Mouse (Mus musculus): ENCODE data around the gene Hopx. TPM values are rescaled to one million over a fixed set of nuclear protein-coding genes. Genes with fewer than 3 reads are reported as not detected.

The Hopx gene
- polyA plus RNA-seq, 1 experiment from 2014 or later = 2.0 TPM

- no peaks in the 10 kb centered on the region for H3K36me3 ChIP-seq (ENCODE audit: control insufficient read depth, insufficient read depth, low read length)
- H3K4me2 ChIP-seq (replicated peaks; ENCODE audit: low read depth, low read length) = no peak overlapping the region
- H3K9me3 ChIP-seq (ENCODE audit: control insufficient read depth, low read length) = no peaks in the 10 kb centered on the region
- 54% methylated on average over 6 of the region's 6 CpGs for WGBS
- ATAC-seq (ENCODE audit: low FRiP score, low TSS enrichment) = peak; percentile 79
- H3K4me3 ChIP-seq (ENCODE audit: low read length) = no peak overlapping the region
- H3K9ac ChIP-seq (ENCODE audit: low read depth, low read length) = no peak overlapping the region
- H3K4me1 ChIP-seq (ENCODE audit: control insufficient read depth, insufficient read depth, low read length) = no peaks in the 10 kb centered on the region
- H3K27me3 ChIP-seq (ENCODE audit: control insufficient read depth, insufficient read depth, low read length) = no peaks in the 10 kb centered on the region
- H3K27ac ChIP-seq (ENCODE audit: low read depth, low read length) = peak overlapping the region; percentile 83; the same call in 1 of the 2 replicates
These were observed 33.2 kb upstream of the Hopx start for GRCm38 (mm10) chr5:77148021-77148621.

- Histone ChIP-seq H3K27ac (ENCODE audit: low read depth, low read length) (peak overlapping the region; percentile 24; the same call in 1 of the 2 replicates), H3K27me3 (ENCODE audit: control insufficient read depth, insufficient read depth, low read length) (no peaks in the 10 kb centered on the region), H3K4me1 (ENCODE audit: control insufficient read depth, insufficient read depth, low read length) (no peaks in the 10 kb centered on the region), H3K9ac (ENCODE audit: low read depth, low read length) (no peak overlapping the region), H3K4me2 (replicated peaks; ENCODE audit: low read depth, low read length) (no peak overlapping the region), H3K36me3 (ENCODE audit: control insufficient read depth, insufficient read depth, low read length) (no peaks in the 10 kb centered on the region), H3K9me3 (ENCODE audit: control insufficient read depth, low read length) (no peaks in the 10 kb centered on the region), H3K4me3 (ENCODE audit: low read length) (no peak overlapping the region)
- ATAC-seq (ENCODE audit: low FRiP score, low TSS enrichment) = no peak
- WGBS = 84% methylated on average over 4 of the region's 4 CpGs
These were observed 31.7 kb upstream of the Hopx start for GRCm38 (mm10) chr5:77146459-77147170.

GRCm38 (mm10) chr5:77144647-77145046, 29.7 kb upstream of the Hopx start:
- WGBS = 77% methylated on average over 5 of the region's 5 CpGs
- no peak for ATAC-seq (ENCODE audit: low FRiP score, low TSS enrichment)
- Histone ChIP-seq H3K4me2 (replicated peaks; ENCODE audit: low read depth, low read length) (no peak overlapping the region), H3K4me3 (ENCODE audit: low read length) (no peak overlapping the region), H3K27ac (ENCODE audit: low read depth, low read length) (no peak overlapping the region), H3K9ac (ENCODE audit: low read depth, low read length) (no peak overlapping the region), H3K27me3 (ENCODE audit: control insufficient read depth, insufficient read depth, low read length) (no peaks in the 10 kb centered on the region), H3K9me3 (ENCODE audit: control insufficient read depth, low read length) (no peaks in the 10 kb centered on the region), H3K36me3 (ENCODE audit: control insufficient read depth, insufficient read depth, low read length) (no peaks in the 10 kb centered on the region), H3K4me1 (ENCODE audit: control insufficient read depth, insufficient read depth, low read length) (no peaks in the 10 kb centered on the region)

GRCm38 (mm10) chr5:77143076-77143475, 28.2 kb upstream of the Hopx start:
- Histone ChIP-seq H3K4me1 (ENCODE audit: control insufficient read depth, insufficient read depth, low read length) (no peaks in the 10 kb centered on the region), H3K9me3 (ENCODE audit: control insufficient read depth, low read length) (no peaks in the 10 kb centered on the region), H3K4me3 (ENCODE audit: low read length) (no peak overlapping the region), H3K36me3 (ENCODE audit: control insufficient read depth, insufficient read depth, low read length) (no peaks in the 10 kb centered on the region), H3K27ac (ENCODE audit: low read depth, low read length) (no peak overlapping the region), H3K27me3 (ENCODE audit: control insufficient read depth, insufficient read depth, low read length) (no peaks in the 10 kb centered on the region), H3K9ac (ENCODE audit: low read depth, low read length) (no peak overlapping the region), H3K4me2 (replicated peaks; ENCODE audit: low read depth, low read length) (no peak overlapping the region)
- 67% methylated on average over 3 of the region's 3 CpGs for WGBS
- ATAC-seq (ENCODE audit: low FRiP score, low TSS enrichment) = no peak

- H3K9me3 ChIP-seq (ENCODE audit: control insufficient read depth, low read length) = no peaks in the 10 kb centered on the region
- no peak for ATAC-seq (ENCODE audit: low FRiP score, low TSS enrichment)
- H3K36me3 ChIP-seq (ENCODE audit: control insufficient read depth, insufficient read depth, low read length) = no peaks in the 10 kb centered on the region
- H3K4me1 ChIP-seq (ENCODE audit: control insufficient read depth, insufficient read depth, low read length) = no peaks in the 10 kb centered on the region
- H3K27me3 ChIP-seq (ENCODE audit: control insufficient read depth, insufficient read depth, low read length) = no peaks in the 10 kb centered on the region
- H3K4me2 ChIP-seq (replicated peaks; ENCODE audit: low read depth, low read length) = no peak overlapping the region
- no peak overlapping the region for H3K4me3 ChIP-seq (ENCODE audit: low read length)
- H3K9ac ChIP-seq (ENCODE audit: low read depth, low read length) = no peak overlapping the region
- 35% methylated on average over 7 of the region's 7 CpGs for WGBS
- H3K27ac ChIP-seq (ENCODE audit: low read depth, low read length) = peak overlapping the region; percentile 61
These were observed 26.4 kb upstream of the Hopx start for GRCm38 (mm10) chr5:77141336-77141735.

- 69% methylated on average over 6 of the region's 6 CpGs for WGBS
- H3K4me3 ChIP-seq (ENCODE audit: low read length) = no peak overlapping the region
- H3K9me3 ChIP-seq (ENCODE audit: control insufficient read depth, low read length) = no peaks in the 10 kb centered on the region
- no peaks in the 10 kb centered on the region for H3K27me3 ChIP-seq (ENCODE audit: control insufficient read depth, insufficient read depth, low read length)
- peak overlapping the region; percentile 61 for H3K27ac ChIP-seq (ENCODE audit: low read depth, low read length)
- H3K4me2 ChIP-seq (replicated peaks; ENCODE audit: low read depth, low read length) = no peak overlapping the region
- no peaks in the 10 kb centered on the region for H3K36me3 ChIP-seq (ENCODE audit: control insufficient read depth, insufficient read depth, low read length)
- no peaks in the 10 kb centered on the region for H3K4me1 ChIP-seq (ENCODE audit: control insufficient read depth, insufficient read depth, low read length)
- ATAC-seq (ENCODE audit: low FRiP score, low TSS enrichment) = no peak
- H3K9ac ChIP-seq (ENCODE audit: low read depth, low read length) = no peak overlapping the region
These were observed 25.9 kb upstream of the Hopx start for GRCm38 (mm10) chr5:77140861-77141260.

- no peaks in the 10 kb centered on the region for H3K27me3 ChIP-seq (ENCODE audit: control insufficient read depth, insufficient read depth, low read length)
- peak; percentile 74; the same call in 1 of the 2 replicates for ATAC-seq (ENCODE audit: low FRiP score, low TSS enrichment)
- no peaks in the 10 kb centered on the region for H3K36me3 ChIP-seq (ENCODE audit: control insufficient read depth, insufficient read depth, low read length)
- H3K9me3 ChIP-seq (ENCODE audit: control insufficient read depth, low read length) = no peaks in the 10 kb centered on the region
- no peaks in the 10 kb centered on the region for H3K4me1 ChIP-seq (ENCODE audit: control insufficient read depth, insufficient read depth, low read length)
- H3K4me2 ChIP-seq (replicated peaks; ENCODE audit: low read depth, low read length) = peak overlapping the region; percentile 25; the same call in 1 of the 2 replicates
- H3K4me3 ChIP-seq (ENCODE audit: low read length) = no peak overlapping the region
- no peak overlapping the region for H3K9ac ChIP-seq (ENCODE audit: low read depth, low read length)
- WGBS = 35% methylated on average over 6 of the region's 6 CpGs
- peak overlapping the region; percentile 61; the same call in 1 of the 2 replicates for H3K27ac ChIP-seq (ENCODE audit: low read depth, low read length)
These were observed 25.2 kb upstream of the Hopx start for GRCm38 (mm10) chr5:77140108-77140507.

- Histone ChIP-seq H3K4me2 (replicated peaks; ENCODE audit: low read depth, low read length) (no peak overlapping the region), H3K27ac (ENCODE audit: low read depth, low read length) (no peak overlapping the region), H3K36me3 (ENCODE audit: control insufficient read depth, insufficient read depth, low read length) (no peaks in the 10 kb centered on the region), H3K4me1 (ENCODE audit: control insufficient read depth, insufficient read depth, low read length) (no peaks in the 10 kb centered on the region), H3K9me3 (ENCODE audit: control insufficient read depth, low read length) (no peaks in the 10 kb centered on the region), H3K4me3 (ENCODE audit: low read length) (no peak overlapping the region), H3K9ac (ENCODE audit: low read depth, low read length) (no peak overlapping the region; the same call in 1 of the 2 replicates), H3K27me3 (ENCODE audit: control insufficient read depth, insufficient read depth, low read length) (no peaks in the 10 kb centered on the region)
- WGBS = 69% methylated on average over 8 of the region's 8 CpGs
- no peak for ATAC-seq (ENCODE audit: low FRiP score, low TSS enrichment)
These were observed 22.9 kb upstream of the Hopx start for GRCm38 (mm10) chr5:77137701-77138265.

GRCm38 (mm10) chr5:77136684-77137224, 21.8 kb upstream of the Hopx start:
- no peak overlapping the region for H3K4me3 ChIP-seq (ENCODE audit: low read length)
- 57% methylated on average over 4 of the region's 4 CpGs for WGBS
- no peak for ATAC-seq (ENCODE audit: low FRiP score, low TSS enrichment)
- no peaks in the 10 kb centered on the region for H3K4me1 ChIP-seq (ENCODE audit: control insufficient read depth, insufficient read depth, low read length)
- H3K36me3 ChIP-seq (ENCODE audit: control insufficient read depth, insufficient read depth, low read length) = no peaks in the 10 kb centered on the region
- no peak overlapping the region for H3K4me2 ChIP-seq (replicated peaks; ENCODE audit: low read depth, low read length)
- no peaks in the 10 kb centered on the region for H3K9me3 ChIP-seq (ENCODE audit: control insufficient read depth, low read length)
- H3K27ac ChIP-seq (ENCODE audit: low read depth, low read length) = no peak overlapping the region
- no peak overlapping the region for H3K9ac ChIP-seq (ENCODE audit: low read depth, low read length)
- no peaks in the 10 kb centered on the region for H3K27me3 ChIP-seq (ENCODE audit: control insufficient read depth, insufficient read depth, low read length)
